Mouse (Mus musculus) natural killer cell, adult 2 months (primary cell): Measurements from ENCODE around the gene Rab9b.

ENCODE experiments used
- DNase-seq, 2 experiments: peaks; one replicate each; pipeline ENCODE4 v3.0.0; 2022; ENCODE audit warnings: low spot score in 2 of 2

The Rab9b gene

GRCm38 (mm10) chrX:136868061-136869040 lies at the start of gene Rab9b:
TSS of gene Rab9b (minus strand) at chrX:136868755.
- no peak for DNase-seq

GRCm38 (mm10) chrX:136904369-136904768 lies 35.8 kb upstream of the Rab9b start:
- DNase-seq = no peak

GRCm38 (mm10) chrX:136895757-136896156 lies 27.2 kb upstream of the Rab9b start:
- DNase-seq = peak in 1 of 2 experiments; percentile 1

- DNase-seq = no peak
These were observed 18.3 kb downstream of the Rab9b start for GRCm38 (mm10) chrX:136850300-136850699.

DNA sequence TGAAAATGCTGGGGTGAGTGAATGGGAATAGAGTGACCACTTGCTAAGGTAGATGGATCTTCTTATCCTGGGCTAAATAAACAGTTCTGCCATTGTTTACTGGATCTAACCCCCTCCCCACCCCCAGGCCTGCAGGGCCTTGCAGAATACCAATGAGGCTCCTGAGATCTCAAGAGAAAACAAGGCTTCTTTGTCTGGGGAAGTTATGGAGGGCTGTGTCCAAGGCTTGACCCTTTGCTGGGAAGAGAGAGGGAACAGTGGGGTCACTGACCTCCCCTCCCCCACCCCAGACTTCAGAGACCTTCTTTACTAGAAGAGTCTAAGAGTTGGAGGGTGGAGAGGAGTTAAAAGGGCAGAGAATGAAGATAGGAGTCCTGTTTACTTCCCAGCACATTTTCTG lies 39.9 kb downstream of the Rab9b start:
- DNase-seq = no peak

- no peak for DNase-seq
These were observed 43.5 kb downstream of the Rab9b start for GRCm38 (mm10) chrX:136825016-136825415.

- DNase-seq = no peak
These were observed 46.2 kb downstream of the Rab9b start, which contains the start of gene Plp1 for GRCm38 (mm10) chrX:136822371-136822770. TSS of gene Plp1 (plus strand) at chrX:136822671.

GRCm38 (mm10) chrX:136820250-136820649 lies 48.3 kb downstream of the Rab9b start:
- peak; percentile 7 to 19 for DNase-seq

DNA sequence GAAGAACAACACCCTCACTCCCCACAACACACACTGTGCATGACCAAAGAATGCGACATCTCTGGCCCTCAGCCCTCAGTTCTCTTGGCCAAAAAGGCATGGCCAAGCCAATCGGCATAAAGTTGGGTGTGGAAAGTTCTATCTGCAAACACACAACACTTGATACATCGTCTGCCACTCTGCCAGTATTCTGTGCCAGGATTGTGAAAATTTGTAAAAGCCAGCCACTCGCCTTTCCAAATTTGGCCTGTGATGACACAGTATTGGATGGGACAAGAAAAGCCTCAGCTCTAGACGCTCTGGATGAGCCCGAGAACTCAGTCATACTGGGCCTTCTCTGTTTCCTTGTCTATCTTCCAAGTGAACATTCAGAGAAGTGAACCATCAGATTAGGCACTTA lies 48.8 kb downstream of the Rab9b start:
- DNase-seq = no peak
